8 mouse cellular contexts compared by ENCODE assay signal in genomic region chr14:5961102-5961501, GRCm38 (mm10). TPM values are rescaled to one million over a fixed set of nuclear protein-coding genes. Genes with fewer than 3 reads are reported as not detected.
A peak's percentile ranks its signal among the peaks of the same experiment; 100 is the strongest.
DNase-seq lines count a peak whose midpoint lies in the region; ATAC-seq and TF ChIP-seq lines count a peak whose summit lies in the region.
"Not testable (repeated sequence)": the region's sequence is repeated elsewhere in the genome, so short reads cannot be mapped to it uniquely, and the experiment has no call there.
"Had no signal": no experiment of that assay in that cellular context is flagged by ENCODE, and none has a peak within 500 bp of the region (broad histone marks: within the 10 kb centered on the region; RNA-seq: fewer than 3 reads in every experiment).

No protein-coding gene starts in this region.

- not testable (repeated sequence) for H3K27me3 ChIP-seq in embryonic facial prominence, embryonic 15.5 days; hindbrain, postnatal 0 days (ENCODE audit: insufficient read depth, low read length); lung, embryonic 14.5 days (ENCODE audit: insufficient read depth, low read length)

- ATAC-seq in embryonic facial prominence, embryonic 15.5 days (ENCODE audit: insufficient number of reproducible peaks, low FRiP score, low TSS enrichment, low read depth); hindbrain, postnatal 0 days; lung, embryonic 14.5 days (ENCODE audit: insufficient read depth): not testable (repeated sequence)

- DNase-seq in brain, embryonic 14.5 days (ENCODE audit: low read depth) = peak; percentile 11
- DNase-seq in heart, adult 9 months (ENCODE audit: low spot score in 2 of 2) = peak; percentile 5 to 6
- peak; percentile 6 for DNase-seq in hindbrain, postnatal 0 days (ENCODE audit: low spot score)
- DNase-seq in left cerebral cortex, adult 18-20 months (ENCODE audit: low spot score in 2 of 2) = peak; percentile 1 to 6
- peak; percentile 18 for DNase-seq in lung, embryonic 14.5 days
- DNase-seq in retina, postnatal 1 day = peak; percentile 35

- TF ChIP-seq CTCF in brain, embryonic 14.5 days (IDR thresholded peaks at IDR 0.05; ENCODE audit: borderline replicate concordance, extremely low read depth, insufficient read depth, insufficient read length); hindbrain, postnatal 0 days (IDR thresholded peaks at IDR 0.05; ENCODE audit: low read depth); lung, embryonic 14.5 days (IDR thresholded peaks at IDR 0.05; ENCODE audit: low read depth): not testable (repeated sequence)

- not testable (repeated sequence) for H3K9ac ChIP-seq in embryonic facial prominence, embryonic 15.5 days; hindbrain, postnatal 0 days (replicated peaks; ENCODE audit: low read length); lung, embryonic 14.5 days

- under 1% methylated on average over 23 of the region's 24 CpGs for WGBS in embryonic facial prominence, embryonic 15.5 days
- WGBS in hindbrain, postnatal 0 days = under 1% methylated on average over 17 of the region's 24 CpGs
- 0% methylated on average over 22 of the region's 24 CpGs for WGBS in lung, embryonic 14.5 days

- H3K27ac ChIP-seq in embryonic facial prominence, embryonic 15.5 days (replicated peaks); hindbrain, postnatal 0 days; lung, embryonic 14.5 days (ENCODE audit: low read depth): not testable (repeated sequence)

- not testable (repeated sequence) for H3K9me3 ChIP-seq in embryonic facial prominence, embryonic 15.5 days (replicated peaks); hindbrain, postnatal 0 days (ENCODE audit: low read length); lung, embryonic 14.5 days (ENCODE audit: low read depth, low read length)

- not testable (repeated sequence) for TF ChIP-seq POLR2A in brain, embryonic 14.5 days (IDR thresholded peaks at IDR 0.05; ENCODE audit: borderline replicate concordance, extremely low read depth, insufficient read depth, insufficient read length, poor library complexity, severe bottlenecking)

- H3K4me3 ChIP-seq in embryonic facial prominence, embryonic 15.5 days (replicated peaks) = peak overlapping the region; percentile 42
- H3K4me3 ChIP-seq in hindbrain, postnatal 0 days (ENCODE audit: low read length) = peak overlapping the region; percentile 48
- peak overlapping the region; percentile 37 for H3K4me3 ChIP-seq in lung, embryonic 14.5 days (ENCODE audit: low read depth, low read length)

- peak overlapping the region; percentile 74 for H3K4me2 ChIP-seq in embryonic facial prominence, embryonic 15.5 days (replicated peaks)
- H3K4me2 ChIP-seq in hindbrain, postnatal 0 days (ENCODE audit: low read depth, low read length) = peak overlapping the region; percentile 57
- H3K4me2 ChIP-seq in lung, embryonic 14.5 days = peak overlapping the region; percentile 65

- H3K36me3 ChIP-seq in embryonic facial prominence, embryonic 15.5 days; hindbrain, postnatal 0 days (ENCODE audit: insufficient read depth, low read length); lung, embryonic 14.5 days (ENCODE audit: insufficient read depth): not testable (repeated sequence)

- not testable (repeated sequence) for H3K4me1 ChIP-seq in embryonic facial prominence, embryonic 15.5 days; hindbrain, postnatal 0 days (ENCODE audit: insufficient read depth, low read length); lung, embryonic 14.5 days (ENCODE audit: insufficient read depth)

RNA-seq across cellular contexts. Expression of gene Gm3248, which starts 0.4 kb away (rescaled TPM):
- polyA plus RNA-seq in brain, embryonic 14.5 days (2012; rRNA removed) = 2.1 and 2.8 TPM in 2 replicates
- 0.27 and 0.42 TPM in 2 replicates for polyA plus RNA-seq in embryonic facial prominence, embryonic 15.5 days (2015; fragmentation: Nextera tagmentation; extraction: Ambion mirVana)
- total RNA-seq in hindbrain, postnatal 0 days (2014; rRNA removed) = 0.72 and 3.3 TPM in 2 replicates
- 3.4 and 3.8 TPM in 2 replicates for polyA plus RNA-seq in hindbrain, postnatal 0 days (2015; fragmentation: Nextera tagmentation; extraction: Ambion mirVana)
- under 1 TPM; 0.54 to 0.81 TPM for total RNA-seq in left cerebral cortex, adult 18-20 months (2021)
- polyA plus RNA-seq in lung, embryonic 14.5 days (2014; fragmentation: Nextera tagmentation; extraction: Ambion mirVana) = 0.46 and 0.62 TPM in 2 replicates

RNA-seq across cellular contexts. Expression of gene Gm3453, which starts 17.8 kb away (rescaled TPM):
- not detected in 2 replicates for polyA plus RNA-seq in brain, embryonic 14.5 days (2012; rRNA removed)
- not detected in 2 replicates for polyA plus RNA-seq in embryonic facial prominence, embryonic 15.5 days (2015; fragmentation: Nextera tagmentation; extraction: Ambion mirVana)
- total RNA-seq in hindbrain, postnatal 0 days (2014; rRNA removed) = not detected in 2 replicates
- polyA plus RNA-seq in hindbrain, postnatal 0 days (2015; fragmentation: Nextera tagmentation; extraction: Ambion mirVana) = not detected in 2 replicates
- total RNA-seq in left cerebral cortex, adult 18-20 months (2021) = not detected
- not detected in 2 replicates for polyA plus RNA-seq in lung, embryonic 14.5 days (2014; fragmentation: Nextera tagmentation; extraction: Ambion mirVana)
- polyA plus RNA-seq: inflammation-experienced regulatory T-cells, adult 6 months had no signal
